Mouse (Mus musculus) cerebellum, adult 2 months (tissue): ENCODE results near the gene Ss18l2. TPM values are rescaled to one million over a fixed set of nuclear protein-coding genes. Genes with fewer than 3 reads are reported as not detected.

Experiments used
- DNase-seq, 2 experiments: peaks; one replicate each; pipeline ENCODE4 v3.0.0; 2021
- H3K27ac ChIP-seq: fragments of 200-500 bp; 2 replicates; pipeline ENCODE4 v1.5.1; 2012; ENCODE audit warnings: low read length, control low read depth, inconsistent platforms; ENCODE audit not compliant: insufficient read depth
- H3K27me3 ChIP-seq: fragments of 200-500 bp; 2 replicates; pipeline ENCODE4 v1.6.1; 2012; ENCODE audit warnings: inconsistent platforms, mild to moderate bottlenecking, low read length, moderate library complexity; ENCODE audit not compliant: control insufficient read depth, insufficient read depth
- H3K4me1 ChIP-seq: fragments of 200-500 bp; 2 replicates; pipeline ENCODE4 v1.6.1; 2011; ENCODE audit warnings: low read length; ENCODE audit not compliant: control insufficient read depth, insufficient read depth
- H3K4me3 ChIP-seq: fragments of 200-500 bp; replicated peaks from 2 replicates; pipeline ENCODE3; 2011; ENCODE audit warnings: mild to moderate bottlenecking, low read depth, low read length, control low read depth; ENCODE audit not compliant: insufficient read depth
- CTCF ChIP-seq: fragments of 200-500 bp; IDR thresholded peaks from 2 replicates; pipeline ENCODE4 v1.5.1; 2011; ENCODE audit warnings: low read depth, mild to moderate bottlenecking, control low read depth, low read length, moderate library complexity, borderline replicate concordance; ENCODE audit not compliant: insufficient read depth
- POLR2A ChIP-seq: fragments of 200-500 bp; IDR thresholded peaks from 2 replicates; pipeline ENCODE4 v1.6.1; 2011; ENCODE audit warnings: low read length, control low read depth, borderline replicate concordance; ENCODE audit not compliant: insufficient read depth
- WGBS: fragments of 180-500 bp; shearing (Covaris S2); methylation state at CpG from one replicate; pipeline ENCODE4 v1.1.7; 2018; 5-methylcytosine and 5-hydroxymethylcytosine counted together
- polyA plus RNA-seq: library from polyadenylated mRNA; depleted of rRNA; stranded (reverse); fragments of >200 nt; gene quantifications from 2 replicates; pipeline ENCODE4 v1.2.3, GENCODE M21; 2012; rRNA removed

Gene Ss18l2
- polyA plus RNA-seq, 1 experiment, result 147 TPM

- H3K27ac ChIP-seq, result no peak overlapping the region
- DNase-seq, result peak in 1 of 2 experiments; percentile 33
- H3K27me3 ChIP-seq, result no peaks in the 10 kb centered on the region
- WGBS, result 52% methylated on average over 25 of the region's 25 CpGs
- no peak overlapping the region for H3K4me3 ChIP-seq
- TF ChIP-seq POLR2A (no peak), CTCF (no peak)
- H3K4me1 ChIP-seq, result peaks cover 34% of the 10 kb centered on the region
These were observed 52.6 kb downstream of the Ss18l2 start for GRCm38 (mm10) chr9:121762761-121763160.

Other genes with a start within 250 kb of the Ss18l2 start
- 162 and 188 TPM in 2 replicates for gene Cck, start 214.6 kb upstream of the Ss18l2 start, polyA plus RNA-seq
- 0.38 and 0.63 TPM in 2 replicates for gene Lyzl4, start 68.2 kb upstream of the Ss18l2 start, polyA plus RNA-seq
- gene Vipr1, start 67.6 kb upstream of the Ss18l2 start, polyA plus RNA-seq, result 5.2 and 9.3 TPM in 2 replicates
- 12.3 and 13.8 TPM in 2 replicates for gene Sec22c, start 4.8 kb upstream of the Ss18l2 start, polyA plus RNA-seq
- gene Nktr, start 8.8 kb downstream of the Ss18l2 start, polyA plus RNA-seq, result 130 and 145 TPM in 2 replicates
- 67.9 and 68.5 TPM in 2 replicates for gene Zfp651, start 49.0 kb downstream of the Ss18l2 start, polyA plus RNA-seq
- 0.29 and 0.51 TPM in 2 replicates for gene Klhl40, start 67.3 kb downstream of the Ss18l2 start, polyA plus RNA-seq
- 43.9 and 46.5 TPM in 2 replicates for gene Hhatl, start 82.2 kb downstream of the Ss18l2 start, polyA plus RNA-seq
- 15.1 and 18.5 TPM in 2 replicates for gene Ccdc13, start 129.1 kb downstream of the Ss18l2 start, polyA plus RNA-seq
- 125 and 128 TPM in 2 replicates for gene Higd1a, start 148.0 kb downstream of the Ss18l2 start, polyA plus RNA-seq
- gene Ackr2, start 188.0 kb downstream of the Ss18l2 start, polyA plus RNA-seq, result 0.05 and 0.16 TPM in 2 replicates
- not detected in 2 replicates for gene Cyp8b1, start 206.0 kb downstream of the Ss18l2 start, polyA plus RNA-seq
- gene Fam198a, start 240.7 kb downstream of the Ss18l2 start, polyA plus RNA-seq, result 3.1 and 3.2 TPM in 2 replicates